Mouse (Mus musculus): ENCODE data around the gene Thsd7a.

Thsd7a gene

DNA sequence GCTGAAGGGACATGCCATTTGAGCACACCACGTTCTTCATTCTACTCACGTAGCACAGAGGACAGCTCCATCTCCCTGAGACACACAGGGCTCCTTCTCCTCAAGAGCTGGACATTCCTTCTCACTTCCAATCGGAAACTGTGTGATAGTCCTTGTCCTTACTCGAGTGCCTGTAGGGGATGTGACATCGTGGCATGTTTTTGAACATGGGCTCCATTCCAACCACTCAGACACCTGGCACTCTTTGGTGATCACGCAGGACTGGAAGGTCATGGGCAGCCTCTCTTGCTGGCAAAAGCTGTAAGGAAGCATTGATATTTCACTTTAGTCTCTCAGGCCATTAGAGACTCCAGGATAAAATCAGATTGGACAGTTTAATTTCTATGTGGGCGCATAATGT, 245.3 kb downstream of the Thsd7a start:
- no peak for DNase-seq (ENCODE audit: low spot score in 2 of 2)

DNA sequence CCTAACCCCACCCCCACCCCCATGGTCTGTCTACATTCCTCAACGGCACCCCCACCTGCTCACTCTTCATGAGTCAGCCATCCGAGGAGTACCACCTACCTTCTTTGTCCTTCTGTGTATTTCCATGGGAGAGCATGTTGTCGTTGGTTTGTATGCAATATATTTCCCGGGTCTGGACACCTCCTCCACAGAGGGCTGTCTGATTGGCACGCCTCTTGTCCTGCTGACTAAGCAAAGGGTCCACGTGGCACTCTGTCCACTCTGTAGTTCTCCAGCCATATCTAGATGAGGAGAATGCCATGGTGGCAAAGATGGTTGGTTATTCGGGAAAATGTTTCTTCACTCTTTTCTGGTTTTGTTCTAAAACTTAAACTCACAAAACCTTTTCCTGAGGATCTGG, 248.3 kb downstream of the Thsd7a start:
- DNase-seq (ENCODE audit: low spot score in 2 of 2): no peak

DNA sequence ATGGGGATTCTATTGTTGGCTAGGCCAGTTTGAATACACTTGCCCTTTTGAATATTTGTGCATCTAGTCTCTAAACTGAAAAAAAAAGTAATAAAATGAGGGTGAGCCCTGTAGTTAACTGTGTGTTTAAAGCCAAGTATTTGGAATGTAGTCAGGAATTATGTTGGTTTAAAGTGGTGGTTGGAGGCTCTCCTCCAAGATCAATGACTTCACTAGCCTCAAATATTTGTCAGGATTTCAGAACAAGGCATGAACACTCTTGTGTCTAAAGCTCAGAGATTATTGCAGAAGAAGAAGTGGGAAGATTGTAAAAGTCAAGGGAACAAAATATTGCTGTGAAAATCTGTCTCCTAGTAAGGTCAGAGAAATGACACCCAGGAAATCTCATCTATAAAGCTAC, 249.3 kb downstream of the Thsd7a start:
- no peak for DNase-seq (ENCODE audit: low spot score in 2 of 2)

DNA sequence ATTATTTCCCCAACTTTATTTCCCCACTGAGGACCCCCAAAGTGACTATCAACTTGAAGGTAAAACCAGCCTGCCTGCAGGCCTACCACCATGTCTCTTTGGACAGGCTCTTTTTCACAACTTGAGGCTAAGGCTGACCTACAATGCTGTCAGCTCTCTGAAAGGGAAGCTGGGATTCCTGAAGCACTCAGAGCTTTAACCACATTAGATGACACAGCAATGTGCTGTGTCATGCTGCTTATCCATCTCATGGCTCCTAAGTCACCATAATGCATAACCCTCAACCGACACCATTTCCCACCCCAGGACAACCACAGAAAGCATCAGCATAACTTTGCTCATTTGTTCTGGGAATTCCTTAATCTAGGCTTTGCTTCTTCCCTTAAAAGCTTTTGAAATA, 255.6 kb downstream of the Thsd7a start:
- no peak for DNase-seq (ENCODE audit: low spot score in 2 of 2)

DNA sequence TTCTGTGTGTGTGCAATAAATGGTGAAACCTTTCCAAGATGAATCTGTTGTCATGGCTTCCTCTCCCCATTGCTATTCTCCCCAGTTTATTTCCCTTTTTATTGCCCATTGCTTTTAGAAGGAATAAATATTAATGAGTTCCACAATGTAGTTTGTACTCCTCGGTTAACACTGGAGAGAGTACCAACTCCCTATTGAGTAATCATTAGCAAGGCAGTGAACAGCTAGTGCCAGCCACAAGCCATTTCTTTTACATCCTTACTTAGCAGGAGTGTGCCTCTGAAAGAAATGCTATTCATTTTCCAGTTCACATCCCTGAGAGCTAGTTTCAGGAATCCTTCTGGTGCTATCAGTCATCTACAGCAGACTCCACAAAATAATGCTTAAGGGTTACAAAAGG, 260.3 kb downstream of the Thsd7a start:
- DNase-seq (ENCODE audit: low spot score in 2 of 2): no peak

DNA sequence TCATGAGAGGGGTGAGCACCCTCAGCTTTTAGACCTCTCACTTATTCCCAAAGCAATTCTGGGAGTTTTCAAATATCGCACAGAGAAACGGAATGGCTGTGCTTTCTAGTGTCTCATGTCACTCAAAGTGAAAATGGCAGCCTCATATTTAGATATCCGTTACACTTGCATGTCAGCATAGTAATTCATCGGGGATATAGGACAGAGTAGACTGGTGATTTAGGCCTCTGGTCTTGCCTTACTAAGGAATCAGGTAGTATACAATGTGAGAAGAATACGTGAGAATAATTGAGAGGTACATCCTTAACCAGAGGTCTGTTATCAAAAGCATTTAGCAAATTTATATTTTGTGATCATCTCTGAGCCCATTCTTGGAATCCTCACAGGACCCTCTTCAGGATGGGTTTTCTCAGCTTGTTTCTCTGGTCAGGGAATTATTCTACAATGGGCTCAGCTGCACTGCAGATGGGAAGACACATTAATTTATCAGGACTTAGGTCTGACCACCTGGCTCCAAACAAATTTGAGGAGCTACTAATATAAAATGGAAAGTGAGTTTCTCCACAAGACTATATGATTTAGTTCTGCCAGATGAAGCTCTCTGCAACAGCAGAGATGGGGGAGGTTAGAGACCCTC, 267.6 kb downstream of the Thsd7a start:
- DNase-seq (ENCODE audit: low spot score in 2 of 2): no peak

DNA sequence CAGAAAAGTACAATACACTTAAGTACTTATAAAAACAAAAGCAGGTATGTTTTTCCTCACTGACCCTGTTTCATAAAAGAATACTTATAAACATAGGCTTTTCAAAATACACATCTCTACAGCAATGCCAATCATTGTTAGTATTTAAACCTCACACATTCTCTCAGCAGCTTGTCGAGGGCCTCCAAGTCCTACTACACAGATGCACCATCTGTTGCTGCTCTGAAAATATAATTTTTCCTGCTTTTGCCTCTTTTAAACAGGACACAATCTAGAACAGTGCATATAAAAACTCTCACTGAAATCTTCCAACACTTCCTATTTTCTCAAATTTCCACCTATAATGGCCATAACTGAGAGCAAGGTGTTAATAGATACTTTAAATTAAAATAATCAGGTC, 270.9 kb downstream of the Thsd7a start:
- DNase-seq (ENCODE audit: low spot score in 2 of 2): no peak

DNA sequence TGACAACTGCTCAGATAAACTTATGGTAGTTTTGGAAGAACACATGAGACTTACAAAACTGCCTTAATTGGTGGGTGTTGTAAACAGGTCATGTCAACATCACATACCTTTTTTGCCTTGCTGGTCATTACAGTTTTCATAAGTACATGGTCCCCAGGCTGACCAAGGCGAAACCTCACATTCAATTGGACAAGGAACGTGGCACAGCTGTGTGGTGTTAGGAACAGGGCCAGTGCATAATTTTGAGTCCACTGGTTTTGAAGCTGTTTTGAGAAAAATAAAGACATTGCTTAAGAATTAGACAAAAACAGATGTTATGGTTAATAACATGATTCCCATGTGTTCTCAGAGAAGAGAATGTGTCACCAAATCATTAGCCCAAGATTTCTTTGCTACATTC, 278.3 kb downstream of the Thsd7a start:
- no peak for DNase-seq (ENCODE audit: low spot score in 2 of 2)

DNA sequence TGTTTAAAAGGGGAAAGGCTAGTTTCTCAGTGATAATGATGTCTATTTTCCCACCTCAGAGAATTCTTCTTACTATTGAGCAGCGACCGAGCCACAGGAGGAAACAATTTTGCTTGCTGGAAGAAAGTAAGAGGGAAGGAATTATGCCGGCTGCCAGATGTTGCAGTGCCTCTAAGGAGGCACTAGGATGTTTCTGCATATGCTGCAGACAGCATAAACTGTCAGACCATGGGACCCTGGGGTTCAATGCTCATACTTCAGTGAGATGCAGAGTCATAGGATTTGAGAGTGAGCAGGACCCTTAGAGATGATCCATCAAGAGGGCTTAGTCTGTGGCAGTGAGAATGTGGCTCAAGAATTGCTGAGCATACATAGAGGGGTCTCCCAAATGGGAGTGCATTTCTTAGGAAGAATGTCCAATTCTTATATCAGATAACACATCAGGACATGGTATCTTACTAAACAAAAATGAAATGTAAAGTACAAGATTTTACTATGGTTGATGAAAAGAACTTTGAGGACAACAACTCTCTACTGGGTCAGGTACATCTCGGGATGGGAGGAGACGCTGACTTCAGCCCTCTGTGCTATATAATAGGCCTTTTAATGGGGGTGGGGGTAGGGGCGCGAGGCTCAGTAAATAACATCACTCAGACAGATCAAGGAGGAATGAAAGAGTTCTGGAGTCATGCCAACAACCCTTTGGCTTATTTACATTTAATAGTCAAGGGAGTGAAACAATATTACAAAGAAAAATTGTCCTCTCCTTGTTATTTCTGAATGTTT, 281.7 kb downstream of the Thsd7a start:
- DNase-seq (ENCODE audit: low spot score in 2 of 2): no peak

DNA sequence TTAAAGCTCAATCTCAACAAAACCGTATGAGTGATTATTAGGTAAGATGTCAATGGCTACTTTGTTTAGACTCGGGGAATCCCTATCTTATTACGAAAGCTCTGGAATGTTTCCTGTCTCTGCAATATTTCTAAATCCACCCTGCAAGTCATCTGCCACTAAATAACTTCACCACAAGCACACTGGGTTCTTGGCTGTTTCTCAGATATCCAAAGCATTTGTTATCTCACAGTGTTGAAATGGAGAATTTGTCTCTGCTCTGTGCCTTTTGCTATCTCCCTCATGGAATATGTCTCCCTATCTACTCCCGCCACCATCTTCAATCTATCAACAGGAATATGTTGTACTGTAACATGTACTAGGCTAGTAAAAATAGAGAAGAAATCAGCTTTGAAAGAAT, 290.4 kb downstream of the Thsd7a start:
- DNase-seq (ENCODE audit: low spot score in 2 of 2): no peak

DNA sequence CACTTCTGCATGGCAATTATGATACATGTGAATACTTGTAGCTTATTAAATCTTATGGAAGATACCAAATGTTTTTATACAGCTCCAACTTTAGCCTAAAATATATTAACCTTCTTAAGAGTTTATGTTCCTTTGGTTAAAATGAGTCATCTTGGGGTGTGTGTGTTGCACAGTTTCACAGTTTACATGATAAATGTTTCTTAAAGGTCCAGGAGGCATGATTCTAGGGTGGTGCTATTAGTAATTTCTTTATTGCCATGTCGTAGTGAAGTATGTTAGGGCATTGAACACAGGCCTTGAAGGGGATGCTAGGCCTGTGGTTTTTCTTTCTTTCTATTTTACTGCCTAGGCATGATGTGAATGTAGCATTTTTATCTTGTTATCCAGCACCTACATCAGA, 291.8 kb downstream of the Thsd7a start:
- DNase-seq (ENCODE audit: low spot score in 2 of 2): no peak

DNA sequence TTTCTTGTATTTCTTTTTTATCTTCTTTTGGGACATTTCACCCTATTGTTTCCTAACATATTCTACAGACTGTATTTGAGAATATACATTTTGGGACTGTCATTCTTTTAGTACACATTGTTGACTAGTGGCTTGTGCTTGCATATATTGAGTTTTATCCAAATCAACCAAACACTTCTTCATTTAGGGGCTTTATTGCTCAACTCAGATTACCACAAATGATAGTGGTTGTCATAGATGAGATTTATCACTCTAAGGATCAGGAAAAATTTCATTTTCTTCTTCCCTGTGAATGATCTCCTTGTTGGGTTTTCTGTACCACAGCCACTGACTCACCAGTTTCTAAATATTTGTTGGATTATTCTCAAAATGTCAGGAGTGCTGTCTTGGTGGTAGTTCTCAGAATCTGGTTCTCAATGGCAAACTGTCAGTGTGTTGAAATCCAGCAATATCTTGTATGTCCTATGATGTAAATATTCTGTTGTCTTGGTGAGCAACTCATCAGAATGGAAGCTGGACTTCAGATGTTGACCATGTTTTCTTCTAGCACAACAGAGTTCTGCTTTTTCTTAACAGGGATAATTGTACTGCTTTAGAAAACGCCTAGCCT, 294.2 kb downstream of the Thsd7a start:
- no peak for DNase-seq (ENCODE audit: low spot score in 2 of 2)

DNA sequence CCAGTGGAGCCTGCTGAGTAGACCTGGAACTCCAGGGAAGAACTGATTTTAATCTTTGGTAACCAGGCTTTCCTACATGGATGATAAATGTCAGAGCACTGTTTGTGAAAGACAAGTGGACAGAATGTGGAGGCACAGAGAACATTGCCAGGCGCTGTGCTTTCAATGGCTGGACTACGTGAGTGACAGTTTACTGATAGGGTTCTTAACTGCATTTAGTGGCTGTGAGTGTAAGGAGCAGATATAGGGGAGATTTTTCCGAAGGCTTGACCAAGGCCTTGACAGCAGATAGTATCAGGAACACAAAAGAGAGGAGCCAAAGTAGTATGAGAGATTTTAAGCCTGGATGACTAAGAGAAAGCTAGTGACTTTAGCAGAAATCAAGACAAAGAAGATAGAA, 295.1 kb downstream of the Thsd7a start:
- DNase-seq (ENCODE audit: low spot score in 2 of 2): no peak

DNA sequence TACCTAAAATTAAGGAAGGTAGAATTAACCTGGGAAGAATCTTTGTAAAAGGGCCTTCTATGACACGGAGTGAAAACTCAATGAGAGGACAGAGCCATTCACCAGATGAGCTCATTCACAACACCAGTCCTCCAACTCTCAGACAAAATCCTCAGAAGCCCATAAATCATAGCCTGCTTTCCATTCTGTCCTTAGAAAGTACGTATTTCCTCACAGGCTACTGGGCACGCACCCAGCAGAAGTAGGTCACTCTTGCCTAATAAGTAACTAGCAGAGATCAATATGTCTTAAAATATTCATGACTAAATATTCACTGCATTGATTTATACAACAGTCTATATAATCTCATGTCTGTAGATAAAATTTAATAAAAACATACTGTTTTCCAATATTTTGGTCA, 300.4 kb downstream of the Thsd7a start:
- no peak for DNase-seq (ENCODE audit: low spot score in 2 of 2)

DNA sequence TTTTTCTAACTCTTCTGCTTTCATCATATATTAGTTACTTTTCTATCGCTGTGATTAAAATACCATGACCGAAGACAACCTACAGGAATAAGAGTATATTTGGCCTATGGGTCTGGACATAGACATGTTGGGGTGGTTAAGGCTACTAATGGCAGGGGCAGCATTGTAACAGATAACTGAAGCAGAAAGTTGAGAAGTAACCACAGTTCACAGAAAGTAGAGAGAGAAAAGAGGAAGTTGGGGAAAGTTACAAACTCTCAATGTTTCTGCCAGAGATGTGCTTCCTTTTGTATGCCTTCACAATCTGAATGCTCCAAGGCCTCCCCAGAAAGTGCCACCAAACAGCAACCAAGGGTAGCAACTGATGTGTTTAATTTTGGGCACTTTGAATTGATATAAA, 303.7 kb downstream of the Thsd7a start:
- no peak for DNase-seq (ENCODE audit: low spot score in 2 of 2)

DNA sequence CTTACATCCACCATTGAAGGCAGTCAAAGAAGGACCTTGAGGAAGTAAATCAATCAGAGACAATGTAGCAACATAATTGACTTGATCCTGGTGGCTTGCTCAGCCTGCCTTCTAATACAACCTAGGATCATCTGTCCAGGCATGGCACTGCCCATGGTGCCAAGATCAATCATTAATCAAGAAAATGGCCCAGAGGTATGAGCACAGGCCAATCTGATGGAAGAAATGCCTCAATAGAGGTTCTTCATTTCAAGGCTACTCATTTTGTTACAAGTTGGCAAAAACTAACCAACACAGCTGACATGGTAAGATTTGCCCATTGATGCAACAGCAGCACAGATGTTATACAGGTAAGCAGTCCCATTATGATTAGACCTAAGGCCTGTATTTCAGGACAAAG, 309.6 kb downstream of the Thsd7a start:
- no peak for DNase-seq (ENCODE audit: low spot score in 2 of 2)

DNA sequence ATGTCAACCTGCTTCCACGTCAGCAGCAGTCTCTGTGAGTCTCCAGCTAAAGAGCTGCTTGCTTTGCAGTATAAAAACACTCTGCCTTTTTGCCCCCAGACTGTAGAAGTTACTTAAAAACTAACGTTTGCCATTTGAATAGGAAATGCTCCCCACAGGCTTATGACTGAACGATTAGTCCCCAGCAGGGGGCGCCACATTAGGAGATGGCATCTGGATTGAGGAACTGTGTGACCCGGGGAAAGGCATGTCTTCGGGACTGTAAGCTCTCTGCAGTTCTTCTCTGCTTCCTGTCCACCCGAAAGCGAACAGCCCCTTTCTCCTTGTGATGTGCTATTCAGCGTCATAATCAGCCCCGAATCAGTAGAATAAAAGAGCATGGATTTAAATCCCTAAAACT, 330.1 kb downstream of the Thsd7a start:
- DNase-seq (ENCODE audit: low spot score in 2 of 2): no peak

DNA sequence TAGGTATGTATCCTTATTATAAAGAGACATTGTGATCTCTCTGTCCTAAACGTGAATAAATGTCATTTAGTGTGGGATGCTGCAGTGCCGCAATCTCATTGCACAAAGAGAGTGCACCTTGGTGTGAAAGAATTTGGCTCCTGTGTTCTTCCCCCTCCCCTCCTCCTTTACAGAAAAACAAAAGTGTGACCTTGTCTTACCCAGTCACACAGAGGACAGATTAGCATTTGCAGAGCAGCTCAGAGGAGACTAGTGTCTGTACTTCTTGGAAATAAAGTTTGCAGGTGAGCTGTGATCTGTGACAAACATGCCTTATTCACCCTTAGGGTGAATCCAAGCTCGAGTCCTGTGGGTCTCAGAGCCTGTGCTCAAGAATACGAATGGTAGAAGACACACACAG, 332.2 kb downstream of the Thsd7a start:
- no peak for DNase-seq (ENCODE audit: low spot score in 2 of 2)

DNA sequence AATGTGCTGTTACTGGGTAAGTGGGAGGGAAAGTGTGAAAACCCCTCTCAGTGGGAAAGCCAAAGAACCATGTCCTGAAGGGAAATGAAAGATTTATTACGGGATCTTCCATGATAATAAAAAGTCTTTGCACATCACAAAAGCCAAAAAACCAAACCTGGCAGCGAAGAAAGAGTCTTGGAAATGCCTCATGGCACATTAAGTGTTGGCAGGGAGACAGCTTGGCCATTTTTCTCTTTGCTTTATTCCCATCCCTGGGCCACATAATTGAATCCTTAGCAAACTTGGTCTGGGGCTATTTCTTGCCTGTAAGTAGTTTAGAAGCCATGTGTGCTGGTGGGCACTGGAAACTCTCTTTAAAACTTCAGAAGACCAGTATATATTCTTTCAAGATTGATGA, 344.8 kb downstream of the Thsd7a start:
- DNase-seq (ENCODE audit: low spot score in 2 of 2): no peak

DNA sequence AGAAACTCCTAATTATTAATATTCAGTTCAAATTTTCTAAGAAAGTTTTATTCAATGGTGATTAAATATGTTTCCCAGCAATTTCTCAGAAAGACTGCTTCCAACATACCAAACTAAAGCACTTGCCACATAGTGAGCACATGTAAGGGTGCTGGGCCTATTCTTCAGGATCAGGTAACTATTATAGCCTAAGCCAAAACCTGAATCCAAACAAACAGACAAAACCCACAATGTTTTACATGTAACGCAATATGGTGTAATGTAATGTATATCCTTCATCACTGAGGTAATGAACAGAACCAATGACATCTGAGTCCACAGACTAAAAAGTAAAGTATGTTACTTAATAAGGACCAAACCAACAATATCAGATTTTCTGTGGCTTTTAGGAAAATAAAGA, 346.2 kb downstream of the Thsd7a start:
- DNase-seq (ENCODE audit: low spot score in 2 of 2): no peak

DNA sequence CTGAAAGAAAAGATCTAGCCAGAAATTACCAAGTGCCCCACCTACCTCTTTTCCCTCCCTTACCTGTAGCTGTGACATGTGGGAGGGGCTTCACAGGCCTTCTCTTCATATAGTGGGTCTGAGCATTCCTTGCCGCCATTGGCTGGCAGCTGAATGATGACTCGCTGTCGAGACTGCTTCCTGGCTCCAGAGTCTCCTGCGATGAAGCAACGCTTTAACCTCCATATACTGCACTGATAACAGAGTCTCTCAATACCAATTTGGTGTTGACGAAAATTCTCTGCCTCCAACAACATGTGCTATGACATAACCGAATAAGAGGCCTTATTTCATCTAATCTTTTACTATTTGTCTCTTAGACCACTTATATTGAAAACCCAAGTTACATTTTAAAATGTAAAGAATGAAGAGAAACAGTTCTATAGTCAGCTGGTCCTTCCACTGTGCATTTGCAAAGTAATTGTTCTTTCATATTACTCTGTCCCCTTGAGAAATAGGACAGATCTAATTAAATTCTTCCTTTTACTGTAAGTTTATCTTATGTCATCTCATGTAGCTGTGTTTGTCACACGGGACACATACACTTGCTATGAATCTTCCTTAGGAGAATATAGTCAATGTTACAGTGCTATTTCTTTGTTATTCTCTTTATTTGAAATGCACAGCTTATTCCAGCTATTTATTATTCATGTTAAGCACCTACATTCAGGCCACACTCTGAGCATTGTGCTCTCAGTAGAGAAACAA, 351.3 kb downstream of the Thsd7a start:
- DNase-seq (ENCODE audit: low spot score in 2 of 2): no peak

DNA sequence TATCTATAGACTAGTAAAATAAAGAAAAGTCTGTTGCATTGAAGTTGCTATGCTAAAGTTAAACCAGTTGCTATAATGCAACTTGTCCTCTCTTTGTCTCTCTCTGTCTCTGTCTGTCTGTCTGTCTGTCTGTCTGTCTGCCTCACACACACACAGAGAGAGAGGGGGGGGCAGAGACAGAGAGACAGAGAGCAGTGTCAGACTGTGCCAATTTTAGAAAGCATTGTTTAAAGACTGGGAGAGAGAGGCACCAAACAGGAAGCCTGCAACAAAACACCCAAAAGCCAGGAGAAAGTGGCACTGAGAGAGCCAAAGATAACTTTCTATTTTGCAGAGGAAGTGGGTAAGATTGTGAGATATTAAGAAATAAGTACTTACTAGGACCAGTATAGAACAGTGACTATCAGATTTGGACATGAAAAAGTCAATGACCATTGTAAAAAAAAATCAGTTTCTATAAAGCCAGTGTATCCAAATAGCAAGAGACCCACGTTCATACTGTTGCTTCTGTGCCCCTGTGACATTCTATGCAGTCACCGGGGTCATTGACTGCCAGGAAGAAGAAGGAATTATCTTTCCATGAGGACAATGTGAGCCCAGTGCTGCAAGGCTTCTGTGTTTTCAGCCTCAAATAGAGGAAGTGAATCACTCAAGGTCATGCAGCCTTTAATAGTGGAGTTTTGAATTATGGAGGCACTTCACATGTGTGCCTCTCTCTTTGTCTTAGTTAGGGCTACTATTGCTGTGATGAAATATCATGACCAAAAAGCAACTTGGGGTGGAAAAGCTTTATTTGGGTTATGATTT, 355.4 kb downstream of the Thsd7a start:
- DNase-seq (ENCODE audit: low spot score in 2 of 2): no peak
